Mouse (Mus musculus): ENCODE measurements around the gene Slc2a13. TPM values are rescaled to one million over a fixed set of nuclear protein-coding genes. Genes with fewer than 3 reads are reported as not detected.

The Slc2a13 gene
- total RNA-seq, 1 experiment from 2014 or later: 0.27 TPM

- ATAC-seq (replicated peaks; ENCODE audit: low read depth, poor library complexity, severe bottlenecking): no peak
Measured at GRCm38 (mm10) chr15:91378751-91379325, 194.2 kb downstream of the Slc2a13 start.

- ATAC-seq (replicated peaks; ENCODE audit: low read depth, poor library complexity, severe bottlenecking): no peak
Measured at GRCm38 (mm10) chr15:91377568-91377967, 195.5 kb downstream of the Slc2a13 start.

- no peak for ATAC-seq (replicated peaks; ENCODE audit: low read depth, poor library complexity, severe bottlenecking)
Measured at GRCm38 (mm10) chr15:91377105-91377504, 196.0 kb downstream of the Slc2a13 start.

GRCm38 (mm10) chr15:91374441-91374840 is 198.6 kb downstream of the Slc2a13 start:
- no peak for ATAC-seq (replicated peaks; ENCODE audit: low read depth, poor library complexity, severe bottlenecking)

- ATAC-seq (replicated peaks; ENCODE audit: low read depth, poor library complexity, severe bottlenecking): no peak
Measured at GRCm38 (mm10) chr15:91373203-91373584, 199.9 kb downstream of the Slc2a13 start.

DNA sequence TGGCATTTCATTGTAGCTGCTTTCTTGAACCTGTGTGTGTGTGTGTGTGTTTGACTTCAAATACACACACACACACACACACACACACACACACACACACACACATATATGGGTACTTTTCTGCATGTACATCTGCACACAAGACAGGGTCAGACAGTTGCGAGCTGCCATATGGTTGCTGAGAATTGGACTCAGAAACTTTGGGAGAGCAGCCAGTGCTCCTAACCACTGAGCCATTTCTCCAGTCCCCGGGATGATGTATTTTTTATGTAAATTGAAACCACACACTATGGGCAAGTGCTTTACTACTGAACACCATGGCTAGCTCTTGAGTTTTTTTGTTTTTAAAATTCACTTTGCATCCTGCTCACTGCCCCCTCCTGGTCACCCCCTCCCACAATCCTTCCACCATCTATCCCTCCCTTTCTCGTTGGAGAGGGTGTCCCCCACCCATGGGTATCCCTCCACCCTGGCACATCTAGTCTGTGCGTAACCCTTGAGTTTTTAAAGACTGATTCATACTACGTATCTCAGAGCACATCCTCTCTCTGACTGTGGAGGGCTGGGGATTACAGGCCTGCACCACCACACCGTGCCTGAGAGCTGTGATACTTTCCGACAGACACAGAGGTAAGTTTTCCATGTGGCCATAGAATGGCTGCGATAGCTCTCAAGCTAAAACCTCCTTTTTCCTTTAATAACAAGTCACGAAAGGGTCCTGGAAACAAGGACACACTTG is 200.4 kb downstream of the Slc2a13 start:
- ATAC-seq (replicated peaks; ENCODE audit: low read depth, poor library complexity, severe bottlenecking): no peak

GRCm38 (mm10) chr15:91371859-91372394 is 201.1 kb downstream of the Slc2a13 start:
- no peak for ATAC-seq (replicated peaks; ENCODE audit: low read depth, poor library complexity, severe bottlenecking)

DNA sequence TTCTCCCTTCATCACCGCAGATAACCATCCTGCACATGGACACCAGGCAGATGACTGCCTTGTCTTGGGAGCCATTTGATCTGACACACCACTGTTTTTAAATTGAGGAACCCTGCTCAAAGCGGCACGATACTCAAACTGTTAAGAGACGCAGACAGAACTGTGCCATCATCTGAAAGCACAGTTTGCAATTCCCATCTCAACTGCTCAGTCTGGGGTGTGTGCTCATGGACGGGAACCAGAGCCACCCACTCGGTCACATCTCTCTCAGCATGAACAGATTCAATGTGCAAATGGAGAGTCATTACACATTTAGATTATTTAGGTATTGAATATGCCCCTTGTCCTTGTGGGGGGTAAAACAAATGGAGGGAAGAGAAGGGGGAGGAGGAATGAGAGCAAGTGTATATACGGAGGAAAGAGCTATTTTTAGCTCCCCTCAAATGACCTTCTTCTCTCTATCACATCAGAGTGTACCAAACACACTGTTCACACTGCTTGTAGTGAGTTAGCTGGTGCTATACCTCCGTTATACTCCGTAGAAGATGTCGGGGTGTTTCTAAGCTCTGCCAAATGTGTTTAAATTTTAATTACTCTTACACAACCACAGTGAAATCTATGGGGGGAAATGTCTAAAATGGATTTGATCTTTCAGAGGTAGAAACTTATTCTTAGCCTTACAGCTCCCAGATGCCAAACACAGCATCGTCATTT is 203.2 kb downstream of the Slc2a13 start:
- no peak for ATAC-seq (replicated peaks; ENCODE audit: low read depth, poor library complexity, severe bottlenecking)

GRCm38 (mm10) chr15:91360495-91360894 is 212.6 kb downstream of the Slc2a13 start:
- ATAC-seq (replicated peaks; ENCODE audit: low read depth, poor library complexity, severe bottlenecking): no peak

- no peak for ATAC-seq (replicated peaks; ENCODE audit: low read depth, poor library complexity, severe bottlenecking)
Measured at GRCm38 (mm10) chr15:91351006-91351405, 222.1 kb downstream of the Slc2a13 start.

- ATAC-seq (replicated peaks; ENCODE audit: low read depth, poor library complexity, severe bottlenecking): no peak
Measured at GRCm38 (mm10) chr15:91338350-91338749, 234.7 kb downstream of the Slc2a13 start.

- ATAC-seq (replicated peaks; ENCODE audit: low read depth, poor library complexity, severe bottlenecking): no peak
Measured at GRCm38 (mm10) chr15:91334416-91334900, 238.6 kb downstream of the Slc2a13 start.

- peak; percentile 91 for ATAC-seq (replicated peaks; ENCODE audit: low read depth, poor library complexity, severe bottlenecking)
Measured at GRCm38 (mm10) chr15:91327748-91328147, 245.3 kb downstream of the Slc2a13 start.

DNA sequence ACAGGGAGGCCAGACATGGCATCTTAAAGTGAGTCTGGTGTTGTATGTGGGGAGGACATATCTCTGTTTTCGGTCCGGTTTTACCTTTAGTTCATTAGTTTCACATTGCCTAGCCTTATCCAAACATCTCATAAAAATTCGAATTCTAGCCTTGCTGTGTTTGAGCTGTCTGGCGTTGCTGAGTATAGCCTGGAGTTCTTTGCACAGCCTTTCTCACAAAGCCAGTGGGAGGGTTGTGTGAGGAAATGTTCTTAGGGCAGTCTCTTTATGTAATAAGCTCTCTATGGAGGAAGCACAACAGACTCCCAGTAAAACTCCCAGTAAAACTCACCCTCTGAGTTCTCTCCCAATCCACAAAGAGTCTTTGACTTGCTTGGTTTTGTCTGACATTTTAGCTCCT is 246.0 kb downstream of the Slc2a13 start:
- ATAC-seq (replicated peaks; ENCODE audit: low read depth, poor library complexity, severe bottlenecking): no peak

DNA sequence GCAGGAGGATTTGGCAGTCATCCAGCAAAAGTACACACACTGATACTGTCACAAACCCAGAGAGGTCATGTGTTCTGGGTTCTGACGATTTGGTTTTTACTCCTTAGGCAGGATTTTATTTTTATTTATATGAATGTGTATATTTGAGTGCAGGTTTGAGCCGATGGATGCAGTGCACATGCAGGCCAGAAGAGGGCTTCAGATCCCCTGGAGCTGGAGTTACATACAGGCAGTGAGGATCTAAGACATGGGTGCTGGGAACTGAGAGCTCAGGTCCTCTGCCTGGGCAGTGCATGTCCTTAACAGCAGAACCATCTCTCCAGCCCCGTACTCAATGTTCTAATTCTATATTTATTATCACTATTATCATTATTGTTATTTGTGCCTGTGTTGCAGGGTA is 253.7 kb downstream of the Slc2a13 start:
- peak; percentile 60; the same call in 1 of the 2 replicates for ATAC-seq (replicated peaks; ENCODE audit: low read depth, poor library complexity, severe bottlenecking)

DNA sequence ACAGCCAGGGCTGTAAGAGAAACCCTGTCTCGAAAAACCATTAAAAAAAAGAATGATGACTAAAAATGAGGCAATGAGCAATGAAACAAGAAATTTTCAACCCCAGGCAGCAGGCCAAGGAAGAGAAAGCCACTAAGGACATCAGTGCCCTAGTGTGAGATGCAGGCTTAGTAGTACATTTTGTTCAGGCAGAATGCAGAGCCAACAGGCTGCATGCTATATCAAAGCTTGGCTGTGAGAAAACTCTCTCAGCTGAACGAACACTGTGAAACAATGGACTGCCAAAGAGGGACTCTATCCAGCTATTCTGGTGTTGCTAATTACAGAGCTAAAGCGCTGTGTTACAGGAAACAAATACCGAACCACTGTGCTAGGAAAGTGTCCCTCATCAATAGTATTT is 256.1 kb downstream of the Slc2a13 start:
- ATAC-seq (replicated peaks; ENCODE audit: low read depth, poor library complexity, severe bottlenecking): no peak

- no peak for ATAC-seq (replicated peaks; ENCODE audit: low read depth, poor library complexity, severe bottlenecking)
Measured at GRCm38 (mm10) chr15:91314402-91315318, 258.4 kb downstream of the Slc2a13 start.

GRCm38 (mm10) chr15:91304296-91304852 is 268.7 kb downstream of the Slc2a13 start:
- peak; percentile 74 for ATAC-seq (replicated peaks; ENCODE audit: low read depth, poor library complexity, severe bottlenecking)

DNA sequence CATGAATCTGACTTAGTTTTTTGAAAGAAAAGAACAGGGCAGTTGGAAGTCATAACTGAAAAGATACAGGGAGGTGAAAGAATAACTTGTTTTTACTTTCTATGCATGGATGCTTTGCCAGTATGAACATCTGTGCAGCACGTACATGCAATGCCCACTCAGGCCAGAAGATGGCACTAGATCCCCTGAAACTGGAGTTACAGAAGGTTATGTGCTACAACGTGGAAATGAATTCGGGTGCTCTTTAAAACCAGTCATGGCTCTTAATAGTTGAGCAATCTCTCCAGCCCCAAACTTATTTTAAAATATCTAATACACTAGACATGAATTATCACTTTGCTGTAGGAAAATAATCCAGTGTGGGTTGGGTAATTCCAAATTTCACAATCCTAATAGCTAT is 271.7 kb downstream of the Slc2a13 start:
- peak; percentile 94 for ATAC-seq (replicated peaks; ENCODE audit: low read depth, poor library complexity, severe bottlenecking)

Data from common myeloid progenitor, adult 5-6 weeks (primary cell).